Mouse (Mus musculus): Measurements from ENCODE around the gene Ndc1. TPM values are rescaled to one million over a fixed set of nuclear protein-coding genes. Genes with fewer than 3 reads are reported as not detected.

Gene Ndc1
- polyA plus RNA-seq, 1 experiment from 2014 or later = 52.9 TPM

- H3K9ac ChIP-seq (ENCODE audit: low read length) = no peak overlapping the region
- no peaks in the 10 kb centered on the region for H3K27me3 ChIP-seq (ENCODE audit: control insufficient read depth, insufficient read depth, low read length)
- DNase-seq (ENCODE audit: low spot score) = peak; percentile 98
- H3K27ac ChIP-seq (replicated peaks; ENCODE audit: low read depth, low read length) = no peak overlapping the region
- peaks cover 31% of the 10 kb centered on the region for H3K4me1 ChIP-seq (ENCODE audit: control insufficient read depth, insufficient read depth, low read length)
- no peak overlapping the region for H3K4me3 ChIP-seq (ENCODE audit: low read depth, low read length)
- H3K4me2 ChIP-seq (ENCODE audit: low read depth, severe bottlenecking) = no peak overlapping the region
- H3K9me3 ChIP-seq (ENCODE audit: control insufficient read depth, low read length) = no peaks in the 10 kb centered on the region
- ATAC-seq (ENCODE audit: insufficient number of reproducible peaks, low FRiP score, low TSS enrichment, low read depth) = 0 out of 2 replicates have a peak, but pooled peaks have one; percentile 27
- no peaks in the 10 kb centered on the region for H3K36me3 ChIP-seq (ENCODE audit: control insufficient read depth, insufficient read depth, low read length)
- WGBS = 66% methylated on average over 16 of the region's 16 CpGs
Observed at GRCm38 (mm10) chr4:107453141-107453984, 85.8 kb downstream of the Ndc1 start.

DNA sequence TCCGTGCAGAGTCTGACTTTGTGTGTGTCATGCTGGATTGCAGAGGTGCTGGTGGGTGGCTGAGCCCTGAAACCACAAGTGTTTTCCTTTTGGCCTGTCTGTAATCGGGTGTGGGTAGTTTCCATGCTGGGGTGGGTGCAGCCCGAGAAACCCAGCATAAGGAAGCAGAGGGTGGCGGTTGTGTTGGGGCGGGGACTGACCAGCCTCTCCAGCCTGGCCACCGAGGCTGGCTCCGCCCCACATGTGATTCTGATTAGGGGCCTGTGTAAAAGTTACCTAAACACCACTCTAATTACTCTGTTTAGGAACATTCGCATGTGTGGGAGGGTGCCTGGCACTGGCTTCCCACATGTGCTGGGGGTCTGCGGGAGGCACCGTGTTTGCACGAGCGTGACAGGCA, 90.0 kb downstream of the Ndc1 start:
- peak overlapping the region; percentile 75 for H3K27ac ChIP-seq (replicated peaks; ENCODE audit: low read depth, low read length)
- peak; percentile 90 for DNase-seq (ENCODE audit: low spot score)
- peak; percentile 56; the same call in 1 of the 2 replicates for ATAC-seq (ENCODE audit: insufficient number of reproducible peaks, low FRiP score, low TSS enrichment, low read depth)
- no peak overlapping the region for H3K4me3 ChIP-seq (ENCODE audit: low read depth, low read length)
- H3K9me3 ChIP-seq (ENCODE audit: control insufficient read depth, low read length) = no peaks in the 10 kb centered on the region
- no peaks in the 10 kb centered on the region for H3K27me3 ChIP-seq (ENCODE audit: control insufficient read depth, insufficient read depth, low read length)
- peaks cover 51% of the 10 kb centered on the region for H3K4me1 ChIP-seq (ENCODE audit: control insufficient read depth, insufficient read depth, low read length)
- H3K9ac ChIP-seq (ENCODE audit: low read length) = peak overlapping the region; percentile 34; the same call in 1 of the 2 replicates
- no peaks in the 10 kb centered on the region for H3K36me3 ChIP-seq (ENCODE audit: control insufficient read depth, insufficient read depth, low read length)
- peak overlapping the region; percentile 46 for H3K4me2 ChIP-seq (ENCODE audit: low read depth, severe bottlenecking)
- WGBS = 10% methylated on average over 12 of the region's 12 CpGs

- Histone ChIP-seq H3K4me2 (ENCODE audit: low read depth, severe bottlenecking) (no peak overlapping the region; the same call in 1 of the 2 replicates), H3K4me3 (ENCODE audit: low read depth, low read length) (no peak overlapping the region), H3K27ac (replicated peaks; ENCODE audit: low read depth, low read length) (no peak overlapping the region), H3K9ac (ENCODE audit: low read length) (no peak overlapping the region), H3K27me3 (ENCODE audit: control insufficient read depth, insufficient read depth, low read length) (no peaks in the 10 kb centered on the region), H3K9me3 (ENCODE audit: control insufficient read depth, low read length) (no peaks in the 10 kb centered on the region), H3K36me3 (ENCODE audit: control insufficient read depth, insufficient read depth, low read length) (no peaks in the 10 kb centered on the region), H3K4me1 (ENCODE audit: control insufficient read depth, insufficient read depth, low read length) (peaks cover 52% of the 10 kb centered on the region)
- DNase-seq (ENCODE audit: low spot score) (no peak), ATAC-seq (ENCODE audit: insufficient number of reproducible peaks, low FRiP score, low TSS enrichment, low read depth) (no peak)
- WGBS = 83% methylated on average over 17 of the region's 17 CpGs
Observed at GRCm38 (mm10) chr4:107458907-107459306, 91.3 kb downstream of the Ndc1 start.

DNA sequence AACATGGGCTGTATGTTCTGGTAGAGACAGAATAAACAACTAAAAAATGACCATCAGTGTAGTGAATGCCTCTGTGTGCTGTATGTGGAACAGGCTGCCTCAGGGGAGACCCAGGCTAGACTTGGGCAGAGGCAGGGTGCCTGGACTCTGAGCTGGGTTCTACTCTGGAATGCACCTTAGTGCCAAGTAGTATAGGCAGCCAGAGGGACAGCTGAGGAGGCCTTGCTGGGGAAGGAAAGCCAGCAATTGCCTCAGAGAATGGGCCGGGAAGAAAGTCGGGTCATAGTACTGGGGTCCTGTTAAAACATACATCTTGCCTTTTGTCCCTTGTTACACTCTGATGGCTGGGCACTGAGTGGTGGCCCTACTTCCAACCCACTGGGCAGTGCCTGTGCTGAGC, 91.9 kb downstream of the Ndc1 start:
- H3K4me2 ChIP-seq (ENCODE audit: low read depth, severe bottlenecking) = no peak overlapping the region
- no peaks in the 10 kb centered on the region for H3K36me3 ChIP-seq (ENCODE audit: control insufficient read depth, insufficient read depth, low read length)
- no peak overlapping the region for H3K9ac ChIP-seq (ENCODE audit: low read length)
- DNase-seq (ENCODE audit: low spot score) = no peak
- H3K4me3 ChIP-seq (ENCODE audit: low read depth, low read length) = no peak overlapping the region
- 75% methylated on average over 2 of the region's 2 CpGs for WGBS
- no peak for ATAC-seq (ENCODE audit: insufficient number of reproducible peaks, low FRiP score, low TSS enrichment, low read depth)
- no peaks in the 10 kb centered on the region for H3K9me3 ChIP-seq (ENCODE audit: control insufficient read depth, low read length)
- H3K27me3 ChIP-seq (ENCODE audit: control insufficient read depth, insufficient read depth, low read length) = 0 out of 2 replicates have a peak, but pooled peaks cover 2% of the 10 kb centered on the region
- H3K27ac ChIP-seq (replicated peaks; ENCODE audit: low read depth, low read length) = no peak overlapping the region; the same call in 1 of the 2 replicates
- H3K4me1 ChIP-seq (ENCODE audit: control insufficient read depth, insufficient read depth, low read length) = peaks cover 56% of the 10 kb centered on the region

DNA sequence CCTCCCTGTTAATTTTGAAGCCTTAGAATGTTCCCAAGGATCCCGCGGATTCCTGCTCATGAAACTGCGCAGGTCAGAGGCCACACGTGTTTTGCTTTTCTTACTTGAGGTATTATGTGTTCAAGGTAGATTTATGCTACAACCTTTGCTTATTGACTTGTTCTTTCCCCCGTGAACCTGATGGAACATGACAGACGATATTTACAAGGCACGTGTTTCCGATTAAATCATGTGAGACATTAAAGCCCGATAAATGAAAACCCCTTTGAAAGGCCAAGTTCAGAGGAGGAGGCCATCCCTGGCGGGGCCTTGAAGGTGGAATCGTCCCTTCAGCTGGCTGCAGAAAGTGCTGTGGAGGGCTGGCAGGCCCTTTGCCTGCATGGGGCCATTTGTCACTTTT, 92.9 kb downstream of the Ndc1 start:
- H3K4me1 ChIP-seq (ENCODE audit: control insufficient read depth, insufficient read depth, low read length) = peaks cover 60% of the 10 kb centered on the region
- peak; percentile 88 for DNase-seq (ENCODE audit: low spot score)
- H3K27ac ChIP-seq (replicated peaks; ENCODE audit: low read depth, low read length) = no peak overlapping the region; the same call in 1 of the 2 replicates

More for the DNA sequence above, 92.9 kb downstream of the Ndc1 start:
- Histone ChIP-seq H3K36me3 (ENCODE audit: control insufficient read depth, insufficient read depth, low read length) (no peaks in the 10 kb centered on the region), H3K27me3 (ENCODE audit: control insufficient read depth, insufficient read depth, low read length) (0 out of 2 replicates have a peak, but pooled peaks cover 2% of the 10 kb centered on the region), H3K4me3 (ENCODE audit: low read depth, low read length) (no peak overlapping the region), H3K9me3 (ENCODE audit: control insufficient read depth, low read length) (no peaks in the 10 kb centered on the region), H3K4me2 (ENCODE audit: low read depth, severe bottlenecking) (no peak overlapping the region), H3K9ac (ENCODE audit: low read length) (no peak overlapping the region)
- peak; percentile 23; the same call in 1 of the 2 replicates for ATAC-seq (ENCODE audit: insufficient number of reproducible peaks, low FRiP score, low TSS enrichment, low read depth)
- 20% methylated on average over 11 of the region's 11 CpGs for WGBS

Small RNA genes lying within 50 kb of the gene (microRNA-seq; reads per million reads assigned to microRNA genes)
- not detected for gene Gm24804

Other genes starting within 250 kb of the Ndc1 start
- 295 TPM in 2 replicates for gene Tmem59, start 189.4 kb upstream of the Ndc1 start, polyA plus RNA-seq (2014; fragmentation: Nextera tagmentation; extraction: Ambion mirVana)
- 19.1 and 20.3 TPM in 2 replicates for gene Tceanc2, start 188.7 kb upstream of the Ndc1 start, polyA plus RNA-seq (2014; fragmentation: Nextera tagmentation; extraction: Ambion mirVana)
- gene Ldlrad1, start 158.6 kb upstream of the Ndc1 start, polyA plus RNA-seq (2014; fragmentation: Nextera tagmentation; extraction: Ambion mirVana) = not detected in 2 replicates
- gene Lrrc42, start 114.3 kb upstream of the Ndc1 start, polyA plus RNA-seq (2014; fragmentation: Nextera tagmentation; extraction: Ambion mirVana) = 102 and 103 TPM in 2 replicates
- 29.8 and 34.0 TPM in 2 replicates for gene Hspb11, start 114.2 kb upstream of the Ndc1 start, polyA plus RNA-seq (2014; fragmentation: Nextera tagmentation; extraction: Ambion mirVana)
- not detected in 2 replicates for gene Dio1, start 60.6 kb upstream of the Ndc1 start, polyA plus RNA-seq (2014; fragmentation: Nextera tagmentation; extraction: Ambion mirVana)
- 41.5 and 44.6 TPM in 2 replicates for gene Yipf1, start 53.4 kb upstream of the Ndc1 start, polyA plus RNA-seq (2014; fragmentation: Nextera tagmentation; extraction: Ambion mirVana)
- 6.8 and 7.8 TPM in 2 replicates for gene Glis1, start 66.8 kb downstream of the Ndc1 start, polyA plus RNA-seq (2014; fragmentation: Nextera tagmentation; extraction: Ambion mirVana)

Data from limb, embryonic 11.5 days (tissue).